Mouse (Mus musculus) heart, postnatal 14 days (tissue): ENCODE data around the gene Eya4. TPM values are rescaled to one million over a fixed set of nuclear protein-coding genes. Genes with fewer than 3 reads are reported as not detected.

Experiments
- DNase-seq, 2 experiments: peaks; one replicate each; pipeline ENCODE4 v3.0.0; 2021 to 2022
- intact Hi-C: fragments of 180-260 bp; cut with DNase I; formaldehyde crosslinking; loops from one replicate; pipeline ENCODE4 v1.15.1; 2025
- long read RNA-seq, 2 experiments: library from polyadenylated mRNA; stranded (forward); transcript quantifications; one replicate each; pipeline ENCODE4 v2.0.0; 2021
- total RNA-seq, 2 experiments: library from RNA; stranded (reverse); gene quantifications; 2 replicates each; pipeline ENCODE4 v1.2.3; 2021

Eya4 gene
- total RNA-seq: under 1 TPM; 0.27 to 0.38 TPM
- long read RNA-seq, experiment 1: 0 reads
- long read RNA-seq, experiment 2: 0 reads

GRCm38 (mm10) chr10:23350011-23350911, at the start of gene Eya4:
Eya4 (minus strand) TSS chr10:23350786.
- intact Hi-C loops: no loop called here
- peak; percentile 43 to 50 for DNase-seq

- DNase-seq: no peak
- intact Hi-C loops: no loop called here
Measured at GRCm38 (mm10) chr10:23395399-23395798, 44.8 kb upstream of the Eya4 start.

DNA sequence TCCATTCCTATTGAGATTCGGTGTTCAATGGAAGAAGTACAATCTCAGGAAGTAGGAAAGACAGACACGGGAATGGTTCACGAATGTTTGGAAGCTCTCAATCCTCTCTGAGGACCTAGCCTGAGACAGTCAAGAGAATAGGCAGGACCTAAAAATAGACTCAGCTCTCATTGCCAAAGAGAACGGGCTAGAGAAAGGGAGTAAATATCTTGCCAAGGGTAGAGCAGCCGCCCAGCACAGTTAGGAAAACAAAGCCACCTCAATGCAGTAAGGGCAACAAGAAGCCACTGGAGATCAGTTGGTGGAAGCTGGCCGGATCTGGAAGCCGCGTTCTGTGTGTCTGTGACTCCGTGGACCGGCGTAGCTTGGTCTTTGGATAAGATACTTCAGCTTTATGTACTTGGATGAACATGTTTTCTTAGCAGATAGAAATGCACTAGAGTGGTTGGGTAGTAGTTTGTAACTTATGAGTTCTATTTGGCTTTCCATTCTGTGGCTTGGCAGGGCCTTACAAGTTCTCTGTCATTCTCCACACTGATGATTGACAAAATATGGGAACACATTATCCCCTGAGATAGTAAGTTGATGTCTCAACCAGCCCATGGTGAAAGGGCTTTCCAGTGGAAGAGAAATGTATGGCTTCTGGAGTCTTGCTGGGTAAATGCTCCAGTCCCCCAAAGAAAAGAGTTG, 44.1 kb upstream of the Eya4 start:
- intact Hi-C loops: no loop called here
- DNase-seq: peak in 1 of 2 experiments; percentile 37

- intact Hi-C loops: no loop called here
- peak in 1 of 2 experiments; percentile 1 for DNase-seq
Measured at GRCm38 (mm10) chr10:23394152-23394551, 43.6 kb upstream of the Eya4 start.

DNA sequence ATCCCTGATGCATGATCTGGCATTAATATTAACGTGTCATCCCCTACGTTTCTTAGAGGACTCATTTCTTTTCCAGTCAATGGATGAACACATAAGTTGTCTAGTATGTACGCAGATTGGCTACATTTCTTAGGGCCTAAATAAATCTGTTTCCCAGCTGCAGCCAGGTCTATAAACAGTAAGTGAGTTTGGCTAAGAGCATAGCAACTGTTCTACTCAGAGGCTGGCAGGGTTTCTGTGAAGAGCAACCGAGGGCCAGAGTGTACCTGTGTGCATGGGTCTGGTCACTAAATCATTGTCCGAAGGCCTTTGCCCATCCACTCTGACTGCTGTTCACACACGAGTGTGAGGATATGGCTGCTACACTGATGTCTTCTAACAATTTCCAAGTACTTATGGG, 13.3 kb upstream of the Eya4 start:
- DNase-seq: no peak
- intact Hi-C loops: no loop called here

DNA sequence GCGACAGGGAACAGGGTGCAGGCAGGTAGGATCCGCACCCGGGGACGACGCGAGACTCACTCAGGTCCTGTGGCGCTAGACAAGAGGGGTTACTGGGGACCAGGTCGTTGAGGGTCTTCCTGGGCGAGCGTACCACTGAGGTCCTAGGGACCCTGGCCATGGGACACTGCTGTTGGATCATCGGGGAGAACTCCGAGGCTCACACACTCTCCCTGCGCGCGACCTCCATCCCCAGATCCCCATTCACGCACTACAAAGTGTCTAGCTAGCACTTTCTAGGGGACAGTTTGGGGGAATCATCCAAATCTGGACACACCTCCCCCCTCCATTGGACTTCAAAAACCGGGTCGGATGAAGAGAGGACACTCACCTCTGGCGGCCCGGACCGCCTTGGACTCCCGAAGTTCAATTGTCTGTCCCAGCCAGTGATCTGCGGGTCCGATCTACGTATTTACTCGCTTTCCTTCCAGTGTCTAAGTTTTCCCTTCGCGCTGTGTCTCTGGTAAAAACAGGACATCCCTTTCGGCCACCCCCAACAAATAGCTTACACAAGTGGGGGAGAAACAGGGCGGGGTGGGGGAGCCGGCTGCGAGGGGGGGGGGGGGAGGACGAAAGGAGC, 1.1 kb downstream of the Eya4 start:
- peak; percentile 5 to 7 for DNase-seq
- intact Hi-C loops: no loop called here

GRCm38 (mm10) chr10:23348893-23349391, 1.6 kb downstream of the Eya4 start:
- peak in 1 of 2 experiments; percentile 4 for DNase-seq
- intact Hi-C loops: no loop called here

DNA sequence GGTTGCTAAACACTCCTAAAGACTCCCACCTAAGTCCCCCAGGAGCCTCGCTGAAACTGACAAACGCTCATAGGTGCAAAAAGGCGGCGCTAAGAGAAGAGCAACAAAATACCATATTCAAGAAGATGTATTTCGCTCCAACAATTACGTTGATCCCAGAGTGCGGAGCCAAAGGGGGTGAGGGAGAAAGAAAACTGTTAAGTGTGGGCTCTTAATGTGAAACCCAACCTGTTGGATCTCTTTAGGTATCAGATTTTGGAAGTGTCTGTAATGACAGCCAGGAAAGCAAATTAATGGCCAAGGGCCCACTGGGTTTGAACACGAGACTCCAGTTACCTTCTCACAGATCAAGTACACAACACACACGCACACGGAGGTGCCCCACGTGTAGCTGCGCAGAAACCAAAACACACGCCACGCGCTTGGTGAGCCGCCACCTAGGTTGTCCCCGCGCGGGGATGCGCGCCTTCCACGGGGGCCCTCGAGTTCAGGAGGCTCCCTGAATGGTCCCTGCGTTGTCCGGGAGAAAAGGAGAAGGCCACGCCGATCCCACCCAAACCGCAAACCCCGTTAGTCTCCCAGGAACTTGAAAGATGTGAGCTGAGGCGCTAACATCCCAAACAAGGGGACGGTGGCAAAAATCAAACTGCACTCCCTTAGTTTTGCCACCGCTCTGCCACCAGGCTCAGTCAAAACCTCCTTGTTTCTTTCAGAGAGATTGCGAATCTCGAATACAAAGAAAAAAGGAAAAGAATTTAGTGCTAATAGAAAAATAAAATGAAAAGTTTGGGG, 2.3 kb downstream of the Eya4 start:
- intact Hi-C loops: no loop called here
- peak in 1 of 2 experiments; percentile 2 for DNase-seq

DNA sequence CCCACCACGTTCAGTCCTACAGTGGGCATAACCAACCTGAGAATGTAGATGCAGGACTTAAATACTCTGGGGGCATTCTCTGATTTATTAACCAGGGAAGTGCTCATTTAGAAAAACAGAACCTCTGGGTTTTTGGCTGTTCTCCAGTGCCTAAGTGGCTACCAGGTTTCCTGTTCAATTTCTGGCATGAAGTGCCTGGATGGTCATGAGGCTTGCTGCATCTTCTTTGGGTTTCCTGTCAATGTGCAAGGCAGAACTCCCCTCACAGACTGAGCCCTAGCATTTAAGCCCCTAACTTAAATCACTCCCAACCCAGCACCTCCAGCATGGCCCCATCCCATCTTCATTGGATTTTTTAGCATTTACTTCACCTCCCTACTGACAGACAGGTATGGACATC, 13.3 kb downstream of the Eya4 start:
- no peak for DNase-seq
- intact Hi-C loops: no loop called here

- intact Hi-C loops: no loop called here
- DNase-seq: no peak
Measured at GRCm38 (mm10) chr10:23332768-23333167, 17.8 kb downstream of the Eya4 start.

- intact Hi-C loops: no loop called here
- no peak for DNase-seq
Measured at GRCm38 (mm10) chr10:23327651-23328050, 22.9 kb downstream of the Eya4 start.

DNA sequence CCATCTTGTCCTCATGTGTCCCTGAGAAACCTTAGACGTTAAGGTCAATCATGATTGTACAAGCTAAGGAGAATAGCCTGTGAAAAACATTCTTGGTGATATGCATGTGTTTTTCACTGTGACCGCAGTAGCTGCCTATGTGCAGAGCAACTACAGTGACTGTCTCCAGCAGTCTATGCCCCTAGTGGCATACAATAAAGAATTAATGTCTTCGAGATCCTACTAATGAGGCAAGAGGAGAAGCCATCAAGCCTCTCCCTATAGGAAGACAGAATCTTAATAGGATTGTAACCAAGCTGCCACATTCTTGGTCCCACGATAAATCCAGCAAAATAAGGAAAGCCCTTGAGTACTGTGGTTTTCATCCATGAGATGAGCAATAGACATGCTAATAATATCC, 28.3 kb downstream of the Eya4 start:
- intact Hi-C loops: no loop called here
- DNase-seq: no peak

DNA sequence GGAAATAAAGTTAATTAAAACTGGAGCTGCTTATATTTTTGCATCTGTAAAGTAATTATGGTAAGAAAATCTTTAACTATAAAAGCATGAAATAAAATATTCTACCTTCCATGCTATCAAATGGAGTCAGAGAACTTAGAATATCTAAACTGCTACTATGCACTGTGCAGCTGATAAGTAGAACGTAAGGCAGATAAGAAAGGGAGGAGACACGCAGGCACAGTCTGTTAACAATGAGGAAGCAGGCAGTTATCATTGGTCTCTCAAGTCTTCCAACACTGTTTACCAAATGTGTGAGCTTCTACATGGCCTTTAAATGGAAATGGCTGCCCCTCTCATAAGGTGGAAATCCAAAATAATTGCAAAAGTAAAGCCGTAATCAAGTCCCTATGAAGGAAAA, 55.0 kb downstream of the Eya4 start:
- intact Hi-C loops: no loop called here
- DNase-seq: no peak

DNA sequence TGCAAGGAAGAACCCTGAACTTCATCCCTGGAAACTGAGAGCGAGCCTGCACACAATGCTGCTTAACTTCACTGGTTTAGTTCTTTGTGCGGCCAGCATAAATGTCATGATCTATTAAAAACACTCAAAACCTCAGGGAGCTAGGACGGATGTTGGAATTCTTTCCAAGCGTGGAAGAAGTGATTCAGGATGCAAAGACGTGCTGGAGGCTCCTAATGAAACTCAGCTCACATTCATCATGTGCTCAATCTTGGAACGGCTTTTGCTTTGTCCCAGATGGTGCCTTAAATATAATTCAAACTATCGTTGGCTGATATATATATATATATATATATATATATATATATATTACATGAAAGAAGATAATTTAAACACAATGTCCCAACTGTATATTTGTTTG, 58.1 kb downstream of the Eya4 start:
- DNase-seq: no peak
- intact Hi-C loops: no loop called here

- intact Hi-C loops: no loop called here
- DNase-seq: no peak
Measured at GRCm38 (mm10) chr10:23277371-23277770, 73.2 kb downstream of the Eya4 start.

DNA sequence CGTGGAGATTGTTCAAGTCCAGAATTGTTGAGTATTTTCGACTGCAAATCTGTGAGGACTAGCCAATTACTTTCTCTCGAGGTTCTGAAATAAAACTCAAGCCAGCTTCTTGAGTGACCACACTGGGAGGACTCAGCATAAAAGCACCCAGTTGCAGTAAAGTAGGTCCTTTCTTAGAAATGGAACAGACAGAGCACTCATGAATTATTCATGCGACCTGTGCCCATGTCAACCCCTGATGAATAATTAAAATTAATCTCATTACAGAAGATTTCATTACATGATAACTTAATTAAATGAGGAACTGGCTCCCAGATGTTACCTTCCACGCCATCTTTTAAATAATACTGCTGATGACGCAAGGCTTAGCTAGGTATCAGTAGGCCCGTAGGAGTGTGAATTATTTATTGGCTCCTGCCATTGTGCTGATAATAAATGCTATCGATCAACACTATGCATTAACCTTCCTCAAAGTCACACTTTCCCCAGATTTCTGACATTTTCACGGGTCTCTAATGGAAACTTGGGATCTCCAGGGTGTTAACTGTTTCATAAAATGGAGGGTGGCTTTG, 79.5 kb downstream of the Eya4 start:
- no peak for DNase-seq
- intact Hi-C loops: no loop called here

- intact Hi-C loops: no loop called here
Measured at GRCm38 (mm10) chr10:23270502-23270901, 80.1 kb downstream of the Eya4 start.

DNA sequence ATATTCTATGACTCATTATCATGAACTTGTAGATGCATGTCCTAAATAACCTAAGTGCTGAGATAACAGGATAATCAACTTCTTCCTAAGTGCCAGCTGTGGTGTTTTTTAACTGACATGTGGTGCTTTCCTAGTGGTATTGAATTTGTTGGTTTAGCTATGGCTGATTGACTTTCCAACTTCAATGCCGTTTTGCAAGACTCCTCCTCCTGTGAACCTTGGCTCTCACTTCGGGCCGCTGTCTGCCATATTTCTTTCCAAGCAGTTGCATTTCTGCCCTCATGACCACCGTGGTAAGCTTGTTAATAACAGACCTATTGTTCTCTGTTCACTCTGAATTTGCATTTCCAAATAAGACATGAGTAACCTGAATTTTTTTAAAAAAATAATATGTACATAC, 98.4 kb downstream of the Eya4 start:
- DNase-seq: no peak
- intact Hi-C loops: no loop called here

More at GRCm38 (mm10) chr10:23270502-23270901, 80.1 kb downstream of the Eya4 start:
- DNase-seq: no peak

GRCm38 (mm10) chr10:23246485-23246884, 104.1 kb downstream of the Eya4 start:
- intact Hi-C loops: no loop called here
- no peak for DNase-seq

DNA sequence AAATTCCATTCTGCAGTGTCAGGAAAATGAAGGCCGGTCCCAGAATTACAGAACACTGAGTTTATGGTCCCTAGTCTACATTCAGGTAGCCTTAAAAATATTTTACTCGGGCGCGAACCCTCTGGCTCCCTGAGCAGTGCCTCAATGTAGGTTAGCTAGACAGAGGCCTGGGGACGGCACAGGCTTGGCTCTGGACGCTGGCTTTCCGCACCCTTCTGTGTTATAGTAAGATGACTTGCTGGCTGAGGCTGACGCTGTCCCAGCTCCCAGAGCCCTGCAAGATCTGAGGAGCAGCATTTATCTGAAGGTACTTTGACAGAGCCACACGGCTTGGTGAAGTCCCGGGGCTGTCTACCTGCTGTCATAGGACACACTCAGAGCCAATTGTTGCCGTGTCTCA, 113.7 kb downstream of the Eya4 start:
- intact Hi-C loops: no loop called here
- peak in 1 of 2 experiments; percentile 1 for DNase-seq
